8 mouse cellular contexts compared by ENCODE assay signal in the genomic region with DNA sequence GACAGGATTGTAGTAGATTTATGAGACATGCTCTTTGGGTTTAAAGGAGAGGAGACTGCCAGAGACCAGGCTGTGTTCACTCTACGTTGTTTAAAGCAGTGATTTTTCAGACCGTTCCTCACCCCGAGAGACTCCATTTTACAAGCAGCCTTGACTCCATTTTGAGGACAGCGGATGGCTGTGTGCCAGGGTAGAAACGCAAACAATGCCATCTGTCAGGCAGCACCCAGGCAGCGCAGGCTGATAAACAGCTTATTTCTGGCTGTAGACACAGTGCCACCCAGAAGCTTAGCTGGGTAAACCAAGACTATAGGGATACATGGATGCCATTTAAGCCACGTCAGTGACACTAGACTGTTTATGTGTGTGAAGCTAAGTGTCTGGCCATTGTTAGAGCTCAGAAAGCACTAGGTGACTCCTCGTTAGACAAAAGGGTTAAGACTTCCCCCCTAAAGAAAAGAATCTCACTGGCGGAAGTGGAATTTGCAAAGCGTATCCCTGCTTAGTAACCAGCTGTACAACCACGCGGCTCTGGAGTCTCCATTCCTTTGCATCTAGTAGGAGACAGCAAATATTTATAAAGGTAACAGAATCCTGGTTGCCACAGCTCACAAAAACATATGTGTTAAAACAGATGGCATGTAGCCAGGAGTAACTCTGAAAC. TPM values are rescaled to one million over a fixed set of nuclear protein-coding genes. Genes with fewer than 3 reads are reported as not detected.
DNase-seq lines count a peak whose midpoint lies in the region; ATAC-seq and TF ChIP-seq lines count a peak whose summit lies in the region.

No protein-coding gene starts in this region.

- peak overlapping the region; percentile 49 for H3K4me2 ChIP-seq in forebrain, embryonic 13.5 days
- H3K4me2 ChIP-seq in forebrain, embryonic 11.5 days (ENCODE audit: low read depth, low read length, severe bottlenecking): no peak overlapping the region
- peak overlapping the region; percentile 45 for H3K4me2 ChIP-seq in forebrain, embryonic 15.5 days (replicated peaks)
- H3K4me2 ChIP-seq in midbrain, postnatal 0 days (ENCODE audit: low read depth, low read length, poor library complexity, severe bottlenecking): peak overlapping the region; percentile 32

- 29% methylated on average over 12 of the region's 12 CpGs for WGBS in forebrain, embryonic 13.5 days
- WGBS in forebrain, embryonic 11.5 days: 70% methylated on average over 12 of the region's 12 CpGs
- WGBS in forebrain, embryonic 15.5 days: 16% methylated on average over 12 of the region's 12 CpGs
- 20% methylated on average over 12 of the region's 12 CpGs for WGBS in midbrain, postnatal 0 days
- WGBS in heart, embryonic 10.5 days: 76% methylated on average over 12 of the region's 12 CpGs

- H3K4me3 ChIP-seq in forebrain, embryonic 13.5 days: peak overlapping the region; percentile 19
- no peak overlapping the region for H3K4me3 ChIP-seq in forebrain, embryonic 11.5 days (ENCODE audit: low read depth, low read length)
- peak overlapping the region; percentile 28 for H3K4me3 ChIP-seq in forebrain, embryonic 15.5 days
- H3K4me3 ChIP-seq in midbrain, postnatal 0 days (ENCODE audit: low read depth, low read length): peak overlapping the region; percentile 1; the same call in 1 of the 2 replicates
- no peak overlapping the region for H3K4me3 ChIP-seq in heart, embryonic 10.5 days

- peaks cover 4% of the 10 kb centered on the region; the same call in 1 of the 2 replicates for H3K36me3 ChIP-seq in forebrain, embryonic 13.5 days (ENCODE audit: poor library complexity, severe bottlenecking)
- H3K36me3 ChIP-seq in forebrain, embryonic 11.5 days (ENCODE audit: control insufficient read depth, insufficient read depth, low read length): no peaks in the 10 kb centered on the region
- H3K36me3 ChIP-seq in forebrain, embryonic 15.5 days: no peaks in the 10 kb centered on the region
- H3K36me3 ChIP-seq in midbrain, postnatal 0 days (ENCODE audit: insufficient read depth, low read length): no peaks in the 10 kb centered on the region
- no peaks in the 10 kb centered on the region for H3K36me3 ChIP-seq in heart, embryonic 10.5 days

- no peaks in the 10 kb centered on the region for H3K9me3 ChIP-seq in forebrain, embryonic 13.5 days (replicated peaks)
- no peaks in the 10 kb centered on the region for H3K9me3 ChIP-seq in forebrain, embryonic 11.5 days (ENCODE audit: control insufficient read depth, low read length)
- no peaks in the 10 kb centered on the region for H3K9me3 ChIP-seq in forebrain, embryonic 15.5 days
- H3K9me3 ChIP-seq in midbrain, postnatal 0 days (ENCODE audit: low read length): no peaks in the 10 kb centered on the region; the same call in 1 of the 2 replicates
- no peaks in the 10 kb centered on the region for H3K9me3 ChIP-seq in heart, embryonic 10.5 days

- no peak; the same call in none of the 2 replicates for TF ChIP-seq CTCF in midbrain, postnatal 0 days (IDR thresholded peaks at IDR 0.05)

- peak; percentile 91 for ATAC-seq in forebrain, embryonic 13.5 days
- no peak for ATAC-seq in forebrain, embryonic 11.5 days (replicated peaks; ENCODE audit: low FRiP score)
- peak; percentile 91 for ATAC-seq in forebrain, embryonic 15.5 days (replicated peaks)
- ATAC-seq in midbrain, postnatal 0 days (ENCODE audit: low FRiP score): peak; percentile 77

- H3K27ac ChIP-seq in forebrain, embryonic 13.5 days: peak overlapping the region; percentile 84
- H3K27ac ChIP-seq in forebrain, embryonic 11.5 days (ENCODE audit: low read depth, low read length): no peak overlapping the region
- peak overlapping the region; percentile 86 for H3K27ac ChIP-seq in forebrain, embryonic 15.5 days (replicated peaks)
- peak overlapping the region; percentile 64 for H3K27ac ChIP-seq in midbrain, postnatal 0 days (ENCODE audit: low read depth, low read length)
- no peak overlapping the region for H3K27ac ChIP-seq in heart, embryonic 10.5 days

- H3K4me1 ChIP-seq in forebrain, embryonic 13.5 days: peaks cover 21% of the 10 kb centered on the region
- no peaks in the 10 kb centered on the region for H3K4me1 ChIP-seq in forebrain, embryonic 11.5 days (replicated peaks; ENCODE audit: control insufficient read depth, insufficient read depth, low read length)
- H3K4me1 ChIP-seq in forebrain, embryonic 15.5 days: peaks cover 19% of the 10 kb centered on the region
- no peaks in the 10 kb centered on the region for H3K4me1 ChIP-seq in midbrain, postnatal 0 days (ENCODE audit: insufficient read depth, low read length)
- no peaks in the 10 kb centered on the region for H3K4me1 ChIP-seq in heart, embryonic 10.5 days

- peak overlapping the region; percentile 35; the same call in 1 of the 2 replicates for H3K9ac ChIP-seq in forebrain, embryonic 13.5 days
- H3K9ac ChIP-seq in forebrain, embryonic 11.5 days (ENCODE audit: low read length): no peak overlapping the region
- H3K9ac ChIP-seq in forebrain, embryonic 15.5 days (replicated peaks): peak overlapping the region; percentile 41
- peak overlapping the region; percentile 25; the same call in 1 of the 2 replicates for H3K9ac ChIP-seq in midbrain, postnatal 0 days (replicated peaks; ENCODE audit: low read length, poor library complexity, severe bottlenecking)

- no peaks in the 10 kb centered on the region for H3K27me3 ChIP-seq in forebrain, embryonic 13.5 days
- H3K27me3 ChIP-seq in forebrain, embryonic 11.5 days (ENCODE audit: control insufficient read depth, insufficient read depth, low read length): no peaks in the 10 kb centered on the region
- H3K27me3 ChIP-seq in forebrain, embryonic 15.5 days: no peaks in the 10 kb centered on the region
- no peaks in the 10 kb centered on the region for H3K27me3 ChIP-seq in midbrain, postnatal 0 days (ENCODE audit: insufficient read depth, low read length)
- H3K27me3 ChIP-seq in heart, embryonic 10.5 days (ENCODE audit: insufficient read depth, poor library complexity, severe bottlenecking): no peaks in the 10 kb centered on the region

- intact Hi-C loops in gastrocnemius, postnatal 36 days (cut with DNase I): no loop called here

- DNase-seq in forebrain, embryonic 11.5 days (ENCODE audit: low spot score): no peak
- peak; percentile 32 to 38 for DNase-seq in adrenal gland, adult 18-20 months (ENCODE audit: low spot score in 2 of 2)
- peak; percentile 79 to 80 for DNase-seq in layer of hippocampus, postnatal 36 days
- peak; percentile 88 for DNase-seq in midbrain, postnatal 0 days (ENCODE audit: low spot score)
- DNase-seq in gastrocnemius, postnatal 36 days: no peak
- no peak for DNase-seq in heart, embryonic 10.5 days (ENCODE audit: low spot score)

RNA-seq across cellular contexts. Expression of a gene that starts 12.2 kb away (rescaled TPM):
- polyA plus RNA-seq in forebrain, embryonic 13.5 days (2015; fragmentation: Nextera tagmentation; extraction: Ambion mirVana): 49.9 and 57.5 TPM in 2 replicates
- 68.7 TPM in 2 replicates for polyA plus RNA-seq in forebrain, embryonic 11.5 days (2014; fragmentation: Nextera tagmentation; extraction: Ambion mirVana)
- 1 to 10 TPM; 5.4 to 6.8 TPM for total RNA-seq in adrenal gland, adult 18-20 months (2021)
- 36.1 and 39.0 TPM in 2 replicates for polyA plus RNA-seq in forebrain, embryonic 15.5 days (2015; fragmentation: Nextera tagmentation; extraction: Ambion mirVana)
- total RNA-seq in layer of hippocampus, postnatal 36 days (2021): 10 to 100 TPM; 11.1 to 12.5 TPM
- total RNA-seq in midbrain, postnatal 0 days (2014; rRNA removed): 22.4 TPM in 2 replicates
- 18.1 and 20.1 TPM in 2 replicates for polyA plus RNA-seq in midbrain, postnatal 0 days (2015; fragmentation: Nextera tagmentation; extraction: Ambion mirVana)
- total RNA-seq in gastrocnemius, postnatal 36 days (2021): 1 to 10 TPM; 2.0 to 2.1 TPM
- 21.1 and 27.4 TPM in 2 replicates for polyA plus RNA-seq in heart, embryonic 10.5 days (2016; fragmentation: Nextera tagmentation; extraction: Ambion mirVana)

RNA-seq across cellular contexts. Expression of a gene that starts 49.9 kb away (rescaled TPM):
- 178 and 188 TPM in 2 replicates for polyA plus RNA-seq in forebrain, embryonic 13.5 days (2015; fragmentation: Nextera tagmentation; extraction: Ambion mirVana)
- polyA plus RNA-seq in forebrain, embryonic 11.5 days (2014; fragmentation: Nextera tagmentation; extraction: Ambion mirVana): 137 and 142 TPM in 2 replicates
- total RNA-seq in adrenal gland, adult 18-20 months (2021): 100 to 1,000 TPM in 1 of 2 experiments, 10 to 100 TPM in 1; 39.0 to 120 TPM
- 110 and 114 TPM in 2 replicates for polyA plus RNA-seq in forebrain, embryonic 15.5 days (2015; fragmentation: Nextera tagmentation; extraction: Ambion mirVana)
- 100 to 1,000 TPM; 105 to 110 TPM for total RNA-seq in layer of hippocampus, postnatal 36 days (2021)
- 97.3 and 106 TPM in 2 replicates for total RNA-seq in midbrain, postnatal 0 days (2014; rRNA removed)
- 68.0 and 76.3 TPM in 2 replicates for polyA plus RNA-seq in midbrain, postnatal 0 days (2015; fragmentation: Nextera tagmentation; extraction: Ambion mirVana)
- 1 to 10 TPM; 2.9 to 3.0 TPM for total RNA-seq in gastrocnemius, postnatal 36 days (2021)
- 56.5 and 88.5 TPM in 2 replicates for polyA plus RNA-seq in heart, embryonic 10.5 days (2016; fragmentation: Nextera tagmentation; extraction: Ambion mirVana)

Comparison
In these comparisons a context has a peak if more than half of its experiments do, and no peak if none do; other contexts are left out.
1. H3K27ac ChIP-seq: peak in forebrain, embryonic 13.5 days (single experiment), forebrain, embryonic 15.5 days (single experiment) and midbrain, postnatal 0 days (single experiment); none in forebrain, embryonic 11.5 days (single experiment) and heart, embryonic 10.5 days (single experiment).
2. H3K4me3 ChIP-seq: peak in forebrain, embryonic 13.5 days (single experiment), forebrain, embryonic 15.5 days (single experiment) and midbrain, postnatal 0 days (single experiment); none in forebrain, embryonic 11.5 days (single experiment) and heart, embryonic 10.5 days (single experiment).
3. DNase-seq: peak in adrenal gland, adult 18-20 months (2 of 2), layer of hippocampus, postnatal 36 days (2 of 2) and midbrain, postnatal 0 days (single experiment); none in forebrain, embryonic 11.5 days (single experiment), gastrocnemius, postnatal 36 days (0 of 2) and heart, embryonic 10.5 days (single experiment).